Mouse (Mus musculus) E14TG2a.4 (cell line): Measurements from ENCODE around the gene Fbxl2.

ENCODE experiments used
- CTCF ChIP-seq: conservative IDR thresholded peaks from 2 replicates; pipeline ENCODE4 v1.5.1; 2014; ENCODE audit warnings: low read length
- NANOG ChIP-seq: IDR thresholded peaks from 2 replicates; pipeline ENCODE4 v1.6.1; 2014; ENCODE audit warnings: borderline replicate concordance, low read length, mixed read lengths
- POU5F1 ChIP-seq: IDR thresholded peaks from 2 replicates; pipeline ENCODE4 v1.6.1; 2014; ENCODE audit warnings: low read length, borderline replicate concordance

DNA sequence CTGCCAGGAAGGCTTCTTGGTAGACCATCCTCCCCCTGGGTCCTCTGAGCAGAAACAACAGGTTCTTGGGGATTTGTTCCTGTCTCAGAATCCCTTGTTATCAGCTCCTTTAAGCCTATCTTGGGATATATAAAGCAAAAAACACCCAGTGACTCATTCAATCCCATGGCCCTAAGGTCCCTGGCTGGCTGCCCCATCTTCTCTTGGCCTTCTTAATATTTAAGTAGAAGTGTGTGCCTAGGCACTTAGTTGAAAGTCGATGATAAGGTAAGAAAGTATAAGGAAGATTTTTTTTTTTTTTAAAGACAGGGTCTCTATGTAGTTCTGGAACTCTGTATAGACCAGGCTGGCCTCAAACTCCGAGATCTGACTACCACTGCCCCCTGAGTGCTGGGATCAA, 63.5 kb downstream of the Fbxl2 start:
- TF ChIP-seq CTCF: no peak
- no peak for TF ChIP-seq NANOG
- no peak for TF ChIP-seq POU5F1
